Mouse (Mus musculus) forebrain, embryonic 12.5 days (tissue): ENCODE measurements around the gene Gphn. TPM values are rescaled to one million over a fixed set of nuclear protein-coding genes. Genes with fewer than 3 reads are reported as not detected.
A peak's percentile ranks its signal among the peaks of the same experiment; 100 is the strongest.
"Not testable (repeated sequence)": the region's sequence is repeated elsewhere in the genome, so short reads cannot be mapped to it uniquely, and the experiment has no call there.

Experiments
- ATAC-seq: fragments of 200-750 bp; cut with Nextera tagmentation; 2 replicates; pipeline ENCODE4 v1.8.0; 2017; ENCODE audit warnings: moderate TSS enrichment; ENCODE audit not compliant: low FRiP score
- H3K27ac ChIP-seq: fragments of 300-500 bp; sonication (generic); 2 replicates; pipeline ENCODE4 v1.5.1; 2016; ENCODE audit warnings: mild to moderate bottlenecking
- H3K27me3 ChIP-seq: fragments of 300-500 bp; sonication (generic); 2 replicates; pipeline ENCODE4 v1.6.1; 2016; ENCODE audit warnings: mild to moderate bottlenecking
- H3K36me3 ChIP-seq: fragments of 300-500 bp; sonication (generic); replicated peaks from 2 replicates; pipeline ENCODE4 v1.6.1; 2016; ENCODE audit warnings: mild to moderate bottlenecking
- H3K4me1 ChIP-seq: fragments of 300-500 bp; sonication (generic); 2 replicates; pipeline ENCODE4 v1.6.1; 2016
- H3K4me2 ChIP-seq: fragments of 300-500 bp; sonication (generic); 2 replicates; pipeline ENCODE4 v1.6.1; 2016; ENCODE audit warnings: mild to moderate bottlenecking, moderate library complexity
- H3K4me3 ChIP-seq: fragments of 300-500 bp; sonication (generic); replicated peaks from 2 replicates; pipeline ENCODE4 v1.5.1; 2016; ENCODE audit warnings: mild to moderate bottlenecking
- H3K9ac ChIP-seq: fragments of 300-500 bp; sonication (generic); 2 replicates; pipeline ENCODE4 v1.6.1; 2016; ENCODE audit warnings: mild to moderate bottlenecking
- H3K9me3 ChIP-seq: fragments of 300-500 bp; sonication (generic); 2 replicates; pipeline ENCODE4 v1.6.1; 2016
- whole genome bisulfite sequencing: fragments of 180-500 bp; shearing (Covaris S2); methylation state at CpG from one replicate; pipeline ENCODE4 v1.1.7; 2016; 5-methylcytosine and 5-hydroxymethylcytosine counted together
- polyA plus RNA-seq: library from polyadenylated mRNA; unstranded; fragments of >200 nt; fragmentation: Nextera tagmentation; extraction: Ambion mirVana; gene quantifications from 2 replicates; pipeline ENCODE4 v1.2.1, GENCODE M21; 2016

Gphn gene
- polyA plus RNA-seq, 1 experiment from 2014 or later: 18.4 TPM

DNA sequence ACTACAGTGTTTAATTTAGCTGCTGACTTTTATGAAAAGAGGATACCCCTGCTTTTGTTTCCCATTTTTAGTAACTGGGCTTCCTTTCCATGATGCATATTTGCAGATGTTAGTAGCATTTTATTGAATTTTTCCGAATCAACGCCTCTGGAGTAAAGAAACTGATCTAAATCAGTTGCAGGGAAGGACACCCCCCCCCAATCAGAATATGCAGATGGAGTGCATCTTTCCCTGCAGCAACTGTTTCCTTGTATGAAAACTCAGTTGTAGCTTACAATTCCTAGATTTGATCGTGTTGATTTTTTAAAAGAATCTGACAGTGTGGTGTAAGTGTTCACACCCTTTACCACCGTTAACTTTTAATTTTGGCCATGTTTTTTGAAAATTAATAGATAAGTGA, 2.0 kb downstream of the Gphn start:
- H3K4me3 ChIP-seq: peak overlapping the region; percentile 57
- peaks cover 7% of the 10 kb centered on the region for H3K4me1 ChIP-seq
- peak overlapping the region; percentile 65; the same call in 1 of the 2 replicates for H3K9ac ChIP-seq
- no peaks in the 10 kb centered on the region for H3K36me3 ChIP-seq
- no peak for ATAC-seq
- no peak overlapping the region for H3K27ac ChIP-seq
- H3K4me2 ChIP-seq: peak overlapping the region; percentile 72
- no peaks in the 10 kb centered on the region for H3K27me3 ChIP-seq
- H3K9me3 ChIP-seq: no peaks in the 10 kb centered on the region
- 45% methylated on average over 4 of the region's 4 CpGs for WGBS

DNA sequence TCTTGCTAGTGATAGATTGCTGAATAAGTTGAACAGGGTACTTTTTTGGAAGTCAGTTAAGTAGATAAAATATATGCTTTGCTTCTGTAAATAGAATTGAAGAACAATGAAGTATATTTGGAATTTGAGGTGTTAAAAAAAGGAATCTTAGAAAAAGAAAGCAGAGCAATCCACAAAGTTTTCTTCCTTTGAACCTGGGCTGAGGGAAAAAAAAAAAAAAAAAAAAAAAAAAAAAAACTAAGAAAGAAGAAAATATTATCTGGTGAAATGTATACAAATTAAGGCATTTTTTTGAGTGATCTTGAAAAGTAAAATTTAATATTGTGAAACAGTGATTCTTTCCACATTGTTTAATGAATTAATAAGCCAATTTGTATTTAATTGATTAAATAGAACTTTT, 6.4 kb downstream of the Gphn start:
- Histone ChIP-seq H3K27ac (no peak overlapping the region), H3K4me3 (no peak overlapping the region), H3K9me3 (no peaks in the 10 kb centered on the region), H3K9ac (no peak overlapping the region), H3K4me2 (no peak overlapping the region), H3K36me3 (no peaks in the 10 kb centered on the region), H3K4me1 (peaks cover 6% of the 10 kb centered on the region), H3K27me3 (no peaks in the 10 kb centered on the region)
- no peak for ATAC-seq

DNA sequence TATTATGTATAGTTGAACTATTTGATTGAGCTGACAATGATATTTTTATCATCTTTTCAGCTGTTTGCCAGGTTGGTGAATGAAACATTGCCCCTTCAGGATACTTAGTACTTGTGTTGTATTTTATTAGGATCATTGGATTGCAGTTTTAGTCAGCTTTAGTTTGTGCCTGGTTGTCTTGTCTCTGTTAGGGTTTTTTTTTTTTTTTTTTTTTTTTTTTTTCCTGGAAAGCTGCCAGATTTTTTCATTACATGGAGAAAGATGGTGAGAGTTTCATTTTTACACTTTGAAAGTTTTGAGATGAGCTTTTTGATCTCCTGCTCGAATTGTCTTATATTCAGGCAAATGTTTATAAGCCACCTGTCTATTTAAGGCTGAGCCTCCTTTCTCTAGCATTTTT, 22.2 kb downstream of the Gphn start:
- WGBS: 65% methylated on average over 1 of the region's 1 CpGs

DNA sequence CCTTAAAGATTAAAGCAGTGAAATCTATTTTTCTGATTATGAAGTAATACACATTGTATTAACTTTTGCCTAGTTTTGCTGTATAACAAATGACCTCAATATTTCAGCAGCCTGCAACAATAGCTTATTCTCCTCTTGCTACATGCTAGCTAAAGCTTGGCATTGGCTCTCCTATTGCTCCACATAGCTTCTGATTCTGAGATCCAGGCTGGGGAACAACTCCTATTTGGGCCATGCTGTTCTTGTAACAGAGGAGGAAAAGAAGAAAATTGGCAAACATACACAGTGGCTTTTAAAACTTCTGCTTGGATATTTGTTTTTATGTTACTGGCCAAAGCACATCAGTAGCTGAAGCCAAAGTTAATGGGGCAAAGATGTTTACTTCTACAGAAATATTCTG, 23.0 kb downstream of the Gphn start:
- ATAC-seq: no peak
- Histone ChIP-seq H3K4me2 (no peak overlapping the region), H3K4me3 (no peak overlapping the region), H3K27me3 (no peaks in the 10 kb centered on the region), H3K9ac (no peak overlapping the region), H3K27ac (no peak overlapping the region), H3K4me1 (no peaks in the 10 kb centered on the region), H3K9me3 (no peaks in the 10 kb centered on the region), H3K36me3 (no peaks in the 10 kb centered on the region)

More for the DNA sequence above, 22.2 kb downstream of the Gphn start:
- no peak overlapping the region for H3K9ac ChIP-seq
- ATAC-seq: no peak
- H3K27me3 ChIP-seq: no peaks in the 10 kb centered on the region
- no peaks in the 10 kb centered on the region for H3K36me3 ChIP-seq
- H3K9me3 ChIP-seq: no peaks in the 10 kb centered on the region
- no peaks in the 10 kb centered on the region for H3K4me1 ChIP-seq
- no peak overlapping the region for H3K27ac ChIP-seq
- no peak overlapping the region for H3K4me3 ChIP-seq
- H3K4me2 ChIP-seq: no peak overlapping the region

DNA sequence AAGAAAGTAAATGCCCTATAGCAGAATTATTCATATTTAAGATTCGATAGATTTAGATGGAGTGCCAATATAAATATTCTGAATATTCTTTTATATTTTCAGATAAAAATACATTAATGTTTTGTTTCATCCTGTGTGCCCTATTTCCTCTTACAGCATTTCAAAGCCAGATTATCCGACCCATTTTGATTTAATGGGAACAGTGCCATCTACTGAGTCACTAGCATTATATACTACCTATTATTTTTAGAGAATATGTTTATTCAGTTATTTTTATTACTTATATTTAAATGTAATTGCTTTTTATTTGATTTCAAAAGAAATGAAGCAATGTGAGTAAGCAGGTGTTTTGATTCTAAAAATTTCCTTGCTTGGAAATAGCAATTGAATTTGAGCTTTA, 51.2 kb downstream of the Gphn start:
- no peak overlapping the region for H3K9ac ChIP-seq
- no peak overlapping the region for H3K4me2 ChIP-seq
- H3K4me1 ChIP-seq: no peaks in the 10 kb centered on the region
- no peak for ATAC-seq
- no peaks in the 10 kb centered on the region for H3K36me3 ChIP-seq
- no peaks in the 10 kb centered on the region for H3K9me3 ChIP-seq
- WGBS: 85% methylated on average over 2 of the region's 2 CpGs
- no peak overlapping the region for H3K27ac ChIP-seq
- H3K27me3 ChIP-seq: no peaks in the 10 kb centered on the region
- H3K4me3 ChIP-seq: no peak overlapping the region

GRCm38 (mm10) chr12:78290384-78290783, 64.2 kb downstream of the Gphn start:
- Histone ChIP-seq H3K27ac (no peak overlapping the region), H3K4me2 (no peak overlapping the region), H3K27me3 (no peaks in the 10 kb centered on the region), H3K9ac (no peak overlapping the region), H3K36me3 (no peaks in the 10 kb centered on the region), H3K4me3 (no peak overlapping the region), H3K9me3 (no peaks in the 10 kb centered on the region), H3K4me1 (no peaks in the 10 kb centered on the region)
- ATAC-seq: no peak
- WGBS: 79% methylated on average over 1 of the region's 1 CpGs

- no peaks in the 10 kb centered on the region for H3K36me3 ChIP-seq
- no peaks in the 10 kb centered on the region for H3K27me3 ChIP-seq
- no peak overlapping the region for H3K4me3 ChIP-seq
- no peaks in the 10 kb centered on the region for H3K9me3 ChIP-seq
- H3K9ac ChIP-seq: no peak overlapping the region
- no peaks in the 10 kb centered on the region for H3K4me1 ChIP-seq
- no peak for ATAC-seq
- no peak overlapping the region for H3K27ac ChIP-seq
- no peak overlapping the region for H3K4me2 ChIP-seq
- WGBS: 81% methylated on average over 1 of the region's 1 CpGs
Observed at GRCm38 (mm10) chr12:78298824-78299398, 72.7 kb downstream of the Gphn start.

DNA sequence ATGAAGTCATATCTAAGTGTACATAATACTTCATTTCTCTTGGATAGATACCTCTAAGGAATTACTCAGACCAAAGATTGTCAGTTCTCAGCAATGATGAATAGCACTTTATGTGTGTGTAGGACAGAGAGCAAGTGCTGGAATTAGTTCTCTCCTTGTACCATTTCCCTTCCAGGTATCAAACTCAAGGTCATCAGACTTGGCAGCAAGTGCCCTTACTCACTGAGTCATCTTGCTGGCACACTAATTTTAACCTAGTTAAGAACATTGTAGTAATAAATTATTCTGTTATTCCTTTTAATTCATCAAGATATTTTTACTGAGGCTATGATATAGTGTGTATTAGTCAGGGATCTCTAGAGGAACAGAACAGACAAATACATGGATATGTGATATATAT, 88.9 kb downstream of the Gphn start:
- H3K27ac ChIP-seq: no peak overlapping the region
- no peaks in the 10 kb centered on the region for H3K9me3 ChIP-seq
- ATAC-seq: no peak
- H3K4me1 ChIP-seq: no peaks in the 10 kb centered on the region
- no peaks in the 10 kb centered on the region for H3K36me3 ChIP-seq
- H3K4me3 ChIP-seq: no peak overlapping the region
- no peak overlapping the region for H3K4me2 ChIP-seq
- no peak overlapping the region for H3K9ac ChIP-seq
- H3K27me3 ChIP-seq: no peaks in the 10 kb centered on the region

- Histone ChIP-seq H3K27ac (no peak overlapping the region), H3K4me1 (no peaks in the 10 kb centered on the region), H3K36me3 (no peaks in the 10 kb centered on the region), H3K9me3 (no peaks in the 10 kb centered on the region), H3K27me3 (no peaks in the 10 kb centered on the region), H3K9ac (no peak overlapping the region), H3K4me2 (no peak overlapping the region), H3K4me3 (no peak overlapping the region)
- WGBS: 99% methylated on average over 4 of the region's 4 CpGs
- no peak for ATAC-seq
Observed at GRCm38 (mm10) chr12:78327946-78328345, 101.8 kb downstream of the Gphn start.

DNA sequence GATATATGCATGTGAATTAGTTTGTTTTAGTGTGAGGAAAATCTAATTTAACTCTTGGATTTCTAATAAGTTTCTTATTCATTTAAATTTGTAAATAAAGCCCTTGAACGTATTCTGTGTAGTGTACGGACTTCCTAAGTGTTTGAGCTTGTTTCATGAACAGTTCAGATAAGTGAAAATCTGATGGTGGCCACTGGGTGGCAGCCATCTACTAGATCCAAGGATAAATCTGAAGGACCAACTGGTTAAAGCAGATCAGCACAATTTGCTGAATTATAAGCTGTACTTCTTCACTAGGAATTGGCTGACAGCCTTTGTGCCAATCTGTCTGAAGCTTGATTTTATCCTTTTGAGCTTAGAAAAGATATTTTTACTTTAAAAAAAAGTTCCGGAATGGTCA, 105.9 kb downstream of the Gphn start:
- ATAC-seq: peak; percentile 69; the same call in 1 of the 2 replicates
- H3K4me1 ChIP-seq: no peaks in the 10 kb centered on the region
- WGBS: 71% methylated on average over 3 of the region's 3 CpGs
- no peak overlapping the region for H3K4me3 ChIP-seq
- no peak overlapping the region for H3K4me2 ChIP-seq
- H3K36me3 ChIP-seq: no peaks in the 10 kb centered on the region
- no peak overlapping the region for H3K27ac ChIP-seq
- no peak overlapping the region for H3K9ac ChIP-seq
- H3K27me3 ChIP-seq: no peaks in the 10 kb centered on the region
- H3K9me3 ChIP-seq: no peaks in the 10 kb centered on the region

GRCm38 (mm10) chr12:78356472-78356871, 130.3 kb downstream of the Gphn start:
- H3K4me1 ChIP-seq: no peaks in the 10 kb centered on the region
- H3K9ac ChIP-seq: no peak overlapping the region
- no peaks in the 10 kb centered on the region for H3K9me3 ChIP-seq
- no peak overlapping the region for H3K27ac ChIP-seq
- no peaks in the 10 kb centered on the region for H3K27me3 ChIP-seq
- no peak for ATAC-seq
- 85% methylated on average over 2 of the region's 2 CpGs for whole genome bisulfite sequencing
- H3K4me2 ChIP-seq: no peak overlapping the region
- H3K36me3 ChIP-seq: no peaks in the 10 kb centered on the region
- no peak overlapping the region for H3K4me3 ChIP-seq

- Histone ChIP-seq H3K4me1 (no peaks in the 10 kb centered on the region), H3K9ac (no peak overlapping the region), H3K9me3 (no peaks in the 10 kb centered on the region), H3K27ac (no peak overlapping the region), H3K27me3 (no peaks in the 10 kb centered on the region), H3K4me2 (no peak overlapping the region), H3K36me3 (no peaks in the 10 kb centered on the region), H3K4me3 (no peak overlapping the region)
- ATAC-seq: no peak
Observed at GRCm38 (mm10) chr12:78389267-78389666, 163.1 kb downstream of the Gphn start.

DNA sequence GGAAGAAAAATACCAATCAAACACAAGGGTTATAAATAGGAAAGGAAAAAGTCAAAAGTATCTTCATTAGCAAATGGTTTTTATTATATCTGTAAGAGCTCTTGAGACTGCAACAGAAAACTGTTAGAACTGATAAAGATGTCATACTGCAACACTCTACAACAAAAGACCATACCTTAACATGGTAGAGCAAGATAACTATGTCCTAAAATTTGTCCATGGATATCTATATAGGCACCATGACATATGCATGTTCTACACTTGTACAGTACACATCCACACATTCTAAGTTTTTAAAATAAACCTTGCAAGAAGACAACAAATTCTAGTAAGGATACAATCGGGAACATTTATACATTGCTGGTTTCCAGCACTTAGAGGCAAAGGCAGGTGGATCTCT, 169.1 kb downstream of the Gphn start:
- ATAC-seq: no peak
- Histone ChIP-seq H3K9ac (no peak overlapping the region), H3K4me1 (no peaks in the 10 kb centered on the region), H3K27me3 (no peaks in the 10 kb centered on the region), H3K36me3 (no peaks in the 10 kb centered on the region), H3K4me3 (no peak overlapping the region), H3K9me3 (no peaks in the 10 kb centered on the region), H3K4me2 (no peak overlapping the region), H3K27ac (no peak overlapping the region)
- 95% methylated on average over 1 of the region's 1 CpGs for WGBS

- H3K4me2 ChIP-seq, H3K4me3 ChIP-seq, ATAC-seq, H3K4me1 ChIP-seq, H3K36me3 ChIP-seq, H3K9me3 ChIP-seq, H3K27me3 ChIP-seq, H3K9ac ChIP-seq, H3K27ac ChIP-seq: not testable (repeated sequence)
- 71% methylated on average over 7 of the region's 7 CpGs for WGBS
Observed at GRCm38 (mm10) chr12:78407518-78407917, 181.3 kb downstream of the Gphn start.
